Mouse (Mus musculus): ENCODE measurements around the gene Syngr1. TPM values are rescaled to one million over a fixed set of nuclear protein-coding genes. Genes with fewer than 3 reads are reported as not detected.
A peak's percentile ranks its signal among the peaks of the same experiment; 100 is the strongest.

Gene Syngr1
- total and polyA plus RNA-seq, 3 experiments, result 9.7 to 14.8 (median 11.3) TPM

DNA sequence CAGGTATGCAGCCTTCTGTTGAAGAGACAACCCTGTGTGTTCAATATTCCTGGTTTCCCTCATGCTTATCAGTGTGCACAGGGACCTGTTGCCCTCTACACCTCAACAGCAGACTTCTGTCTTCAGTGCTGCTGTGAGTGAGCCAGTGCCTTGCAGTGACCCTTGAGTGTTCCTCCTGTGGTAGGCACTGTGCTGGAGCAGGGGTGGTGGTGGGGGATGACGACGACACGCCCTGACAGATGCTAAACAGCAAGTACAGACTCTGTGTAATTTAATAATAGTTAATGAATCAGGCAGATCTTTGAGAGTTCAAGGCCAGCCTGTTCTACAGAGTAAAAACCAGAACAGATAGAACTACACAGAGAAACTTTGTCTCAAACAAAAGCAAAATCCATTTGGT lies 45.5 kb downstream of the Syngr1 start:
- H3K4me1 ChIP-seq (ENCODE audit: control insufficient read depth in 1 of 2, insufficient read depth in 2 of 2), result peaks cover 6 to 54% of the 10 kb centered on the region in 2 experiments
- peaks cover 10 to 59% of the 10 kb centered on the region in 2 experiments for H3K36me3 ChIP-seq (replicated peaks in 1 of 2; ENCODE audit: control insufficient read depth in 1 of 2, insufficient read depth in 1 of 2, low read length in 1 of 2)
- no peaks in the 10 kb centered on the region for H3K27me3 ChIP-seq (replicated peaks)
- H3K4me2 ChIP-seq (ENCODE audit: insufficient read depth, low read depth, poor library complexity, severe bottlenecking), result no peak overlapping the region
- H3K4me3 ChIP-seq (replicated peaks in 1 of 3; ENCODE audit: low read depth in 2 of 3, low read length in 2 of 3, poor library complexity in 1 of 3), result no peak overlapping the region
- in situ Hi-C loops (cut with MboI; ENCODE audit: low pct_ligation_motif_present, low pct_unique_long_range_greater_than_20kb, low sequenced_read_pairs), result no loop called here
- peaks cover 22% of the 10 kb centered on the region; the same call in 1 of the 2 replicates for H3K79me2 ChIP-seq (replicated peaks; ENCODE audit: control insufficient read depth, extremely low read depth, insufficient read depth, poor library complexity, severe bottlenecking)
- no peak overlapping the region for H3K9ac ChIP-seq (ENCODE audit: insufficient read depth, low read depth)
- TF ChIP-seq RAD21 (IDR thresholded peaks at IDR 0.05; ENCODE audit: low read depth, low read length) (no peak), MAZ (IDR thresholded peaks at IDR 0.05; ENCODE audit: low read depth, low read length) (no peak), SIN3A (IDR thresholded peaks at IDR 0.05; ENCODE audit: low read length) (no peak), JUN (IDR thresholded peaks at IDR 0.05; ENCODE audit: insufficient read depth, low read depth, low read length) (no peak), NELFE (IDR thresholded peaks at IDR 0.05; ENCODE audit: low read depth, low read length) (no peak), CHD1 (IDR thresholded peaks at IDR 0.05; ENCODE audit: low read depth, low read length) (no peak), NRF1 (IDR thresholded peaks at IDR 0.05; ENCODE audit: low read depth, low read length) (no peak), ETS1 (conservative IDR thresholded peaks at IDR 0.05; ENCODE audit: low read depth, low read length) (no peak), PAX5 (IDR thresholded peaks at IDR 0.05; ENCODE audit: low read length) (no peak)
- H3K27ac ChIP-seq (ENCODE audit: insufficient read depth, low read depth), result no peak overlapping the region
- no peak for DNase-seq (ENCODE audit: extremely low read depth)
- H3K9me3 ChIP-seq (replicated peaks; ENCODE audit: low read length), result peaks cover 3% of the 10 kb centered on the region
- dilution Hi-C loops (cut with MboI; ENCODE audit: extremely low pct_ligation_motif_present, extremely low pct_unique_long_range_greater_than_20kb, low sequenced_read_pairs), result no loop called here

DNA sequence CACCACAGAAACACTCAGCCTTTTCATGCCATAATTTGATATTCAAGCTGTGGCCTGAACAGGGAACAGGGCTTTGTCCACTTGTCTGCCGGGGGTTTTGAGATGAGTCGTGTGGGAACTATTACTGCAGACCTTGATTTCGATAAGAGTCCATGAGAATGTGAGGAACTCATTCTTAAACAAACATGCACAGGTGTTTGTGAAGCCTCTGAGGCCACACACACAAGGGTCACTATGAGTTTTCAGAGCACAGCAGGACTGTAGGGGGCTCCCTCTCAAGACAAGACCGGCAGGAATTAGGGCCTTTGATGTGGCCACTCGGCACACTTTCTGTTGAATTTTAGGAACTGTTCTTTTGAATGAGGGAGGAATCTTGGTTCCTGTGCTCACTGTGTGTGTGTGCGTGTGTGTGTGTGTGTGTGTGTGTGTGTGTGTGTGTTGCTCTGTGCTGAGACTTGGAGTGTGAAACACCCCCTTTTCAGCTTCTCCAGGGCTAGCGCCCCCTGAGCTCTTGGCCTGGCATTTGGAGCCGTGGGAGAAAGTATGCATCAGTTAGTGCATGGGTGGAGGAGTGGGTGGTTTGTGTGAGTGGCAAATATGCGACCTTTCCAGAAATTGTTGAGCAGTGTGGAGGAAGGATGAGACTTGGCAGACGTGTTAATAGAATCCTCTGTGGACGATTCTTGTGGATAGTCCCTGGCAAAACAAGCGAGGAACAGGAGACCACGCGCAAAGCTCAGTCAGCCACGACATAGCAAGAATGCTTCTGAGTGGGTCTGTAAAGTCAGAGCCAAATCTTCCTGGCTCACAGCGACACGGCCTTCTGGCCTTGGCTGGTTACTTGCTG lies 47.0 kb downstream of the Syngr1 start:
- peaks cover 3% of the 10 kb centered on the region for H3K9me3 ChIP-seq (replicated peaks; ENCODE audit: low read length)
- H3K4me2 ChIP-seq (ENCODE audit: insufficient read depth, low read depth, poor library complexity, severe bottlenecking), result no peak overlapping the region
- 0 out of 4 replicates have a peak, but pooled peaks of 1 of the 2 experiments have one; percentile 5 for TF ChIP-seq CTCF (conservative IDR thresholded peaks at IDR 0.05 in 1 of 2, IDR thresholded peaks at IDR 0.05 in 1 of 2; ENCODE audit: low read depth in 2 of 2, low read length in 2 of 2)
- TF ChIP-seq POLR2A (IDR thresholded peaks at IDR 0.05; ENCODE audit: low read depth, low read length), result no peak
- H3K27me3 ChIP-seq (replicated peaks), result no peaks in the 10 kb centered on the region
- peaks cover 6 to 62% of the 10 kb centered on the region in 2 experiments for H3K4me1 ChIP-seq (ENCODE audit: control insufficient read depth in 1 of 2, insufficient read depth in 2 of 2)
- H3K79me2 ChIP-seq (replicated peaks; ENCODE audit: control insufficient read depth, extremely low read depth, insufficient read depth, poor library complexity, severe bottlenecking), result peaks cover 22% of the 10 kb centered on the region; the same call in 1 of the 2 replicates
- in situ Hi-C loops (cut with MboI; ENCODE audit: low pct_ligation_motif_present, low pct_unique_long_range_greater_than_20kb, low sequenced_read_pairs), result no loop called here
- no peak overlapping the region for H3K27ac ChIP-seq (ENCODE audit: insufficient read depth, low read depth)
- DNase-seq (ENCODE audit: extremely low read depth), result no peak
- H3K36me3 ChIP-seq (replicated peaks in 1 of 2; ENCODE audit: control insufficient read depth in 1 of 2, insufficient read depth in 1 of 2, low read length in 1 of 2), result peaks cover 10 to 72% of the 10 kb centered on the region in 2 experiments
- dilution Hi-C loops (cut with MboI; ENCODE audit: extremely low pct_ligation_motif_present, extremely low pct_unique_long_range_greater_than_20kb, low sequenced_read_pairs), result no loop called here
- no peak overlapping the region for H3K4me3 ChIP-seq (replicated peaks in 1 of 3; ENCODE audit: low read depth in 2 of 3, low read length in 2 of 3, poor library complexity in 1 of 3)
- no peak overlapping the region for H3K9ac ChIP-seq (ENCODE audit: insufficient read depth, low read depth)

DNA sequence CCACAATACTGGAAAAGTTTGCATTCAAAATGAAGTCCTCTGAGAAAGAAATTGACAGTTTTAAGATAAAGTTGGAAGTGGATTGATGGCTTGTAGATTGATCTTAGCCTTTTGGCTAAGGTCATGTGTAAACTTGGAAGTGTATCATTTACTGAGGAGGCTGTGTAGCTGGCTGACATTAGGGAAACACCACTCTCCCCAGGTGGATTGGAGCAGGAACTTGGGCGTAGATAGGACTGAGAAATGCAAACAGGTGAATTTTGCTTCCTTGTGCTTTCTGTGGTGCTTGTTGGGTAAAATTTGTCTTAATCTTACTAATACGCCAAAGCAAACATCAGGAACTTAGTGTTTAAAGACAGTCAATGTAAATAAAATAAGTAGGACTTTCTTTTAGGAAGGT lies 49.2 kb downstream of the Syngr1 start:
- dilution Hi-C loops (cut with MboI; ENCODE audit: extremely low pct_ligation_motif_present, extremely low pct_unique_long_range_greater_than_20kb, low sequenced_read_pairs) (no loop called here), in situ Hi-C loops (cut with MboI; ENCODE audit: low pct_ligation_motif_present, low pct_unique_long_range_greater_than_20kb, low sequenced_read_pairs) (no loop called here)
- Histone ChIP-seq H3K9ac (ENCODE audit: insufficient read depth, low read depth) (no peak overlapping the region), H3K4me2 (ENCODE audit: insufficient read depth, low read depth, poor library complexity, severe bottlenecking) (no peak overlapping the region), H3K4me1 (ENCODE audit: control insufficient read depth in 1 of 2, insufficient read depth in 2 of 2) (peaks cover 0 to 62% of the 10 kb centered on the region in 2 experiments; a peak in 2 of 4 replicates), H3K9me3 (replicated peaks; ENCODE audit: low read length) (peaks cover 3% of the 10 kb centered on the region), H3K27me3 (replicated peaks) (no peaks in the 10 kb centered on the region), H3K27ac (ENCODE audit: insufficient read depth, low read depth) (no peak overlapping the region), H3K4me3 (replicated peaks in 1 of 3; ENCODE audit: low read depth in 2 of 3, low read length in 2 of 3, poor library complexity in 1 of 3) (no peak overlapping the region), H3K36me3 (replicated peaks in 1 of 2; ENCODE audit: control insufficient read depth in 1 of 2, insufficient read depth in 1 of 2, low read length in 1 of 2) (peaks cover 10 to 90% of the 10 kb centered on the region in 2 experiments), H3K79me2 (replicated peaks; ENCODE audit: control insufficient read depth, extremely low read depth, insufficient read depth, poor library complexity, severe bottlenecking) (peaks cover 9% of the 10 kb centered on the region; the same call in 1 of the 2 replicates)
- TF ChIP-seq CTCF (conservative IDR thresholded peaks at IDR 0.05 in 1 of 2, IDR thresholded peaks at IDR 0.05 in 1 of 2; ENCODE audit: low read depth in 2 of 2, low read length in 2 of 2) (no peak), JUN (IDR thresholded peaks at IDR 0.05; ENCODE audit: insufficient read depth, low read depth, low read length) (no peak), NRF1 (IDR thresholded peaks at IDR 0.05; ENCODE audit: low read depth, low read length) (no peak), NELFE (IDR thresholded peaks at IDR 0.05; ENCODE audit: low read depth, low read length) (no peak), MXI1 (IDR thresholded peaks at IDR 0.05; ENCODE audit: low read depth, low read length) (no peak), POLR2A (IDR thresholded peaks at IDR 0.05; ENCODE audit: low read depth, low read length) (no peak), GABPA (IDR thresholded peaks at IDR 0.05; ENCODE audit: insufficient replicate concordance, low read depth, low read length) (no peak), CHD2 (IDR thresholded peaks at IDR 0.05; ENCODE audit: low read length) (no peak), ELF1 (IDR thresholded peaks at IDR 0.05; ENCODE audit: low read depth, low read length) (no peak), KAT2A (IDR thresholded peaks at IDR 0.05; ENCODE audit: insufficient replicate concordance, low read length) (no peak), TBP (conservative IDR thresholded peaks at IDR 0.05; ENCODE audit: low read depth, low read length) (no peak)
- no peak for DNase-seq (ENCODE audit: extremely low read depth)
